Mouse (Mus musculus) layer of hippocampus, adult 9-11 months (tissue): Measurements from ENCODE around the gene Zbtb34.

ENCODE experiments used
- DNase-seq: peaks from one replicate; pipeline ENCODE4 v3.0.0; 2022

The Zbtb34 gene

DNA sequence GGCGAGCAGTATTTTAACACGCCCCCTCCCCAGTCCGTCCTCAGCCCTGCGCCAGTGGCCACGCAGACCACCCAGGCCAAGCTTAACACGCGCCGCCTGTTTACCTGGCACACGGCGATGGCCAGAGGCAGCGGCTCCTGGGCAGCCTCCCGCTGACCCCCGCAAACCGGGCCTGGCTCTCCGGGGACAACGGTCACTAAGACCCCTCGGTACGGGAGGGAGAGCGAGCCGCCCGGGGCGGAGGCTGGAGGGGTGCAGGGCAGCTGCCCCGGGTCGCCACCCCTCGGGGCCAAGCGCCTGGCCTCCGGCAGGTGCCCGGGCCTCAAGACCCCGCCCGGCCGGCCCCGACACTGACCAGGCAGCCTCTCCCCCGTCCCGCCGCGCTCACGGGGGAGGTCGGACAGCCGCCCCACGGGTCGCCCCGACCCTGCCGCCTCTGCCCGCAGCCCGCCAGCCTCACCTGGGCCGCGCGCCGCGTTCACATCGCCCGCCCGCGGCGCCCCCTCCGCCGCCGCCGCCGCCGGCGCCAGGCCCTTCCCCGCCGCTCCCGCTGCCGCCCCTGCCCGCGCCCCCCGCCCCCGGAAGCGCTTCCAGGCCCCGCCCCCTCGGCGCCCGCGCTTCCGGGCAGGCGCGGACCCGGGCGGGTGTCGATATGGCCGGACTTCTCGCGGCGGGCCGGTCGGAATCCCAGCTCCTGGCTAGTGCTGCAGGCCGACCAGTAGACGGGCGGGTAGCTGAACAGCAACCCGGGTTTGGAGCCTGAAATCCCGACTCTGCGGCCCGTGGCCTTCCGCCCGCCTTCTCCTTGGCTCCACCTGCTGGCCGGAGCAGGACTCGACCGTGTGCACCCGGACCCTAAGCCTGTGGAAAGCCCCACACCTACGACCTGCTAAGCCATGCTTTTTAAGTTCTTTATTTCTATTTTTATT, at the start of gene Zbtb34:
TSS of gene Zbtb34 (minus strand) at position 554 of the 929 bp plus-strand sequence.
- DNase-seq, result no peak

DNA sequence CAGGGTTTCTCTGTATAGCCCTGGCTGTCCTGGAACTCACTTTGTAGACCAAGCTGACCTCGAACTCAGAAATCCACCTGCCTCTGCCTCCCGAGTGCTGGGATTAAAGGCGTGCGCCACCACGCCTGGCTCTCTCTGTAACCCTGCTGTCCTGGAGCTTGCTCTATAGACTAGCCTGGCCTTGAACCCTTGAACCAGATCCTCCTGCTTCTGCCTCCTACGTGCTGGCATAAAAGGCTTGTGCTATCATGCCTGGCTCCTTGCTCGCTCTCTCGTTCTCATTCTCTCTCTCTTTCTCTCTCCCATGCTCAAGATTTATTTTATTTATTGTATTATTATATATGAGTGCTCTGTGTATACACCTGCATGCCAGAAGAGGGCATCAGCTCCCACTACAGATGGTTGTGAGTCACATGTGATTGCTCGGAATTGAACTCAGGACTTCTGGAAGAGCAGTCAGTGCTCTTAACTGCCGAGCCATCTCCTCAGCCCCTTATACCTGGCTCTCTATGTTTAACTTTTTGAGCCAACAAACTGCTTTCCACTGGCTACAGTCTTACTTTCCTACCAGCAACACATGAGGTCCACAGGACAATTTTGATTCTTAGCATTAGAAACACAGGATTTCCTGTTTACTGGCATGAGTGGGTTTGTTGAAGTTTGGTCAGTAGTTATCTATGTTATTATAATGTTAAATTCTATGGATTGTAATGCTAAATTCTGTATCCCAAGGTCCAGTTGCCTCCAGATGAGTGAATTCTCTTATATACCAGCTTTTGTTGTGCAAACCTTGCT, 47.0 kb upstream of the Zbtb34 start:
- DNase-seq, result no peak

DNA sequence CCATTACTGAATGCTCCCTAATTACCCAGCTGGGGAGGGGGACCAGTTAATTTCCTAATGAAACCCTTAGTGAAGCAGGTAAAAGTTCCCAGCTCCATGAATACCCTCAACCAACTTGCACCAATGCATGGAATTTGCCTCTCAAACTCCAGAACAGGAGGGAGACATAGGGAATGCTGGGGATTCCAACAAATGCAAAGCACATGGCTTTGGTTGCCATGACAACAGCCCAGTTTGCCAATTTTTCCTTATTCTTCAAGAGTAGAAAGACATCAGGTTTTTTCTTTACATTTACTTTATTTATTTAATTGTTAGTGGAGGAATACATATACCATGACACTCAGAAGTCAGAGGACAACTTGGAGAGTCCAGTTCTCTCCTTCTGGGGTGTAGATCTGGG, 44.8 kb upstream of the Zbtb34 start:
- DNase-seq, result peak; percentile 70

DNA sequence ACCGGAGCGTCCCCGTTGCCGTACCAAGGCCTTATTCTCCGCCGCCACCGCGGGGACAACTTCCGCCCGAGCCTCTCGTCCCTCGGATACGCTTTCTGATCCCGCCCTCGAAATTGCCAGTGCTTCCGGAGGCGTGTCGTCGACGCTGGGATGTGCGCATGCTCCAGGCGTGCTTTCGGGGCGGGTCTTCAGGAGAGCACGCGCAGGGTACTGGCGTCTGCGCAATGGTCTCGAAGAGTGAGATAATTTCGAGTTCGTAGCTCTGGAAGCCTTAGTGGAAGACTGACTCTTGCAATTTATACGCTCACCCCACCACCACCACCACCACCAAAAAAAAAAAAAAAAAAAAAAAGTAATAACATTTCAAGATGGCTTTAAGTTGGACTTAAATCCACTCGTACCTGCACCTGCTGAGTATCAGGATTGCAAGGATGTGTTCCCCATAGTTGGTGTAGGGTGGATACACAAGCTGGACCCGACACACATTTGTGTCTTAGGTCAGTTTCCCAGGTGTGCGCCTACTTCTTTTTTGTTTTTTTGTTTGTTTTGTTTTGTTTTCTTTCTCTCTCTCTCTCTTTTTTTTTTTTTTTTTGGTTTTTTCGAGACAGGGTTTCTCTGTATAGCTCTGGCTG, 37.5 kb upstream of the Zbtb34 start, which contains the start of gene Zbtb43:
TSS of gene Zbtb43 (minus strand) at position 94 of the 632 bp plus-strand sequence.
- peak; percentile 97 for DNase-seq

DNA sequence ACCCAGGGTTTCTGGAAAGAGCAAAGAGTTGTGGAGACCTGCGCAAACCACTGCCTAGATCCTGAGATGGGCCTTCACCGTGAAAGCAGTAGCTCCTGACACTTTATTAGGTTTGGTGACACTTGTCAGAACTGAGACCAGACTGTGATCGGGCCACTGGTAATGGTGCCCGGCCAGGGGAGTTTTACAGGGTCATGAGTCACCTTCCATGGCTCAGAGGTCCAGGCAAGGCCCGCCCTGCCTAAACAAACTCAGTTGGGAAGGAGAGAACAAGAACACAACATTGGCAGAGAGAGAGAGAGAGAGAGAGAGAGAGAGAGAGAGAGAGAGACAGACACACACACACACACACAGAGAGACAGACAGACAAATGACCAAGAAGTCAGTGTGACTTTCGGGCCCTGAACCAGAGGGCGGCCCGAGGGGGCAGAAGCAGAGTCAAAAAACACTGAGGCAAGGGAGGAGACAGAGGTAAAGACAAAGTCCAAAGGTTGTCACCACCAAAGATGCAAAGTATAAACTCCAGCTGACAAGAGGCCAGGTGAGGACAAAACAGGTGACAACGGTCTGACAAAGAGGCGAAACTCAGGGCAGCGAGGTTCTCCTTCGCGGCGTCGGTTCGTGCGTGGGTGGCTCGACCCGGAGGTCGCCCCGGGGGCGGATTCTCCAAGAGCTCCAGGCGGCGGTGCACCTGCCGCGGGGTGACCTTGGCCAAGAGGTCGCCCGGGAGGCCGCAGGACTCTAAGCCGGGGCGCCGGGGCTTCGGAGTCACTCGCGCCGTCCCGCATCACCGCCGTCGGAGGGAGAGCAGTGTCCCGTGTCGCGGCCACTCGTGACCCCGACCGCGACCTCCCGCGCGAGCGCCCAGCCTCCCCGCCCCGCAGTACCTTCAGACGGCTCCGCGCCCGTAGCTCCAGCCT, 36.7 kb upstream of the Zbtb34 start:
- no peak for DNase-seq

DNA sequence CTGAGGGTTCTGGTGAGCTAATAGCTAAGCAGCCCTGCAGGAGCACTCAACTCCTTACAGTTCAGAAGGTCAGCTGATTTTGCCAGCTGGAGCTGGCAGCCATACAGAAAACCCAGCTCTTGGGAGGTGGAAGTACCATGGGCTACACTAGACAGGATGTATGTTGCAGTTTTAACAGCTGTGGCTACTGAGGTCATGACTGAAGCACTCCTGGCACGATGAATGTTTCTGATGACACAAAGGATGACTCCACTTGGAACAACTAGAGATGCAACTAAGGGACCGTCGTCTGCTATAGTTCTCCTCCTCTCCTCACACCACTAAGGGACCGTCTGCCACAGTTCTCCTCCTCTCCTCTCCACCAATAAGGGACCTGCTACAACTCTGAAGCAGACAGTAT, 34.8 kb upstream of the Zbtb34 start:
- no peak for DNase-seq

DNA sequence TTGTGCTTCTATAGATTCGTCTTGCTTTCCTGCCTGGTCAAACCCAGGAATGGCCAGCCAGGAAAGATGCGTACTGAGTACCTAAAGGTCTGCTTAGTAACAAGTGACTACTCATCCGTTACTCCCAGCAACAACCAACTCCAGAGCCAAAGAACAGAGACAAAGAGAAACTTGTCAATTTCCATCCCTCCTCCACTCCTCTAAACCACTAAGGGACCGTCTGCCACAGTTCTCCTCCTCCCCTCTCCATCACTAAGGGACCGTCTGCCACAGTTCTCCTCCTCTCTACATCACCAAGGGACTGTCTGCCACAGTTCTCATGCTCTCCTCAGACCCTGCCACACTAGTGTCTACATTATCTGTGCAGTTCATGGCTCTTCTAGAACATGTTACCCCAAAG, 34.1 kb upstream of the Zbtb34 start:
- DNase-seq, result no peak

DNA sequence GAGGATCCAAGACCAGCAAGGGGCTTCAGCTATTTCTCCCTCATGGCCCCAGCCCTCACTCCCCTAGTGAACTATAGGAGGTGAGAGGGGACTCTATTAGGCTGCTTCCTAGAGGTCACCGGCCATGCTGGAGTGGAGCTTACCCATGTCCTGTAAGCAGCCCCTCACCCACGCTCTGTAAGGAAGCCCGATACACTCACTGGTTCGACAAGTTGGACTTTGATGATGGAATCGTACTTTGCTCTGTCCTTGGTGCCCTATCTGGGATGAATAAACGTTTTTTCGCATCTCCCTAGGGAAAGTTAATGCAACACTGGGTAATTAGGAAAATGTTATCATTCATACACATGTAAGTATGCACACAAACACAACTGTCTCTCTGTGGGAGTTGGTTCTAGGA, 30.9 kb upstream of the Zbtb34 start:
- no peak for DNase-seq

DNA sequence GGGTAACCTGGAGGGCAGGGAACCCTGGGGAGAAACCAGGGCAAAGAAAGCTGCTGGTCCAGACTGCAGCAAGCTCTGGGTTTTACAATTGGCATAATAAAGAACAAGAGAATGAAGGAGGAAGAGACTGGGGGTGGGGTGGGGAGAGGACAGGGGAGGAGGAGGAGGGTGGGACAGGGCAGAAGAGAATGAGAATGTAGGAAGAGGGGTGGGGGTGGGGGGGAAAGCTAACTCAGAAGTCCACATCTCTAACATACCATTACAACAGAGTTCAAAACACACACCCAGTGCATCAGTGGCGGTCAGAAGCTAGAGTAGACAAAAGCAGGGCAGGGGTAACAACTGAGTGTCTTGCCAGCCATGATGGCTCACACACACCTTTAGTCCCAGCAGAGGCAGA, 29.9 kb upstream of the Zbtb34 start:
- DNase-seq, result no peak

DNA sequence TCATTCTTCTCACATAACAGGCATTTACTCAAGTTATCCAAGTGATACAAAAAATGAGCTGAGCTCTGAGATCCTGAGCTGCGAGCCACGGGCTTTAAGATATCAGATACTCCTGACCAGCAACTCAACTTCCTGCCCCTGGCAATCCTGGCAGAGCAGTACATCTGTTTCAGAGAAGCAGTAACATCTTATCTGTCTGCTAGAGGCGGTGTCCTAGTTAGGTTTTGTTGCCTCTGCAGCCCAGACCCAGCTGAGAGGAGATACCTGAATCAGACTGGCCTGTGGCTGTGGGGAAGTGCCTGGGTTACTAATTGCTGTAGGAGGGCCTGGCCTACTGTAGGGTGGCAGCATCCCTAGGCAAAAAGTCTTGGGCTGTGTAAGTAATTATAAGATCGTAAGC, 28.5 kb upstream of the Zbtb34 start:
- DNase-seq, result no peak

DNA sequence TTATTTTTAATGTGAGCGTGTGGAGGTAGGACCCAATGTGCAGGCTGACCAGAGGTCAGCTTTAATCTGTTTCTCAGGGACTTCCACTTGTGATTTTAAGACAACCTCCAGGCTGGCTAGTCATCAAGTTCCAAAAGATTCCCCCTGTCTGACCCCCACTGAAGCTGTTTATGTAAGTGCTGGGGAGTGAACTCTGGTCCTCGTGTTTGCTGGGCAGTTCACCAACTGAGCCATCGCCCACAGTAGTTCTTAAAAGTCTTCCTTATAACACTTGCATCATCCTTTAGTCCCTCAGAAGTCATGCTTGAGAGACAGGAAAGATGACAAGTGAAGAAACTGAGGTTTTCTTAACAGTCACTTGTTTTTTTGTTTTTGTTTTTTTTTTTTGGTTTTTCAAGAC, 25.6 kb upstream of the Zbtb34 start:
- no peak for DNase-seq

DNA sequence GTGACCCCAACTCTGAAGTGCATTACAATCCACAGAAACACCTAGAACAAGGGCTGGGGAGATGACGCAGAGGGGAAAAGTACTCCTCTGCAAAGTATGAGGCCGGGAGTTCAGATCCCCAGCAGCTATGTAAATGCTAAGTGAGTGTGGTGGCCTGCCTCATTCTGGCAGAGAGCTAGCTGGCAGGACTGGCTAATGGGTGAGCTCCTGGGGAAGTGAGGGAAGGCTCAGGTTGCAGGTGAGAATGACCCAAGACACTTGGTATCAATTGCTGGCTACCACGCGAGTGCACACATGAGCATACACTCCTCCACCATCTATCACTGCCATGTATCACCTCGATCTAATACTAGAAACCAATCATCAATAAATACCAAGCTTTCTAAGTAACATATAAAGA, 25.1 kb upstream of the Zbtb34 start:
- no peak for DNase-seq

DNA sequence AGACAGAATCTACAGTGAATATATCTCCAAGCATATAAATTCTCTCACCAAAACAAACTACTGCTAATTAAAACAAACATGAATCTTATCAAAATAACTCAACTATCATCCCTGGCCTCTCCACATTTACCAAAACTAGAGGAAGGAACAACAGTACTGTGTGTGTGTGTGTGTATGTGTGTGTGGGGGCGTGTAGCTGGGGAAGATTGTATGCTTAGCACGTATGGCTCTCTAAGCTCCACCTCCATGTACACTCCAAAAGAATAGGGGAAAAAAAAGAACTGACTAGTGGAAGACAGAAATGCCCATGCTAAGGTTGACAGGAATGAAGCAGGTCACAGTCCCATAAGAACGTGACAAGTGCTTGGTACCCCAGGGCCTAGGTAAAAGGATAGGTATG, 24.2 kb upstream of the Zbtb34 start:
- DNase-seq, result no peak

DNA sequence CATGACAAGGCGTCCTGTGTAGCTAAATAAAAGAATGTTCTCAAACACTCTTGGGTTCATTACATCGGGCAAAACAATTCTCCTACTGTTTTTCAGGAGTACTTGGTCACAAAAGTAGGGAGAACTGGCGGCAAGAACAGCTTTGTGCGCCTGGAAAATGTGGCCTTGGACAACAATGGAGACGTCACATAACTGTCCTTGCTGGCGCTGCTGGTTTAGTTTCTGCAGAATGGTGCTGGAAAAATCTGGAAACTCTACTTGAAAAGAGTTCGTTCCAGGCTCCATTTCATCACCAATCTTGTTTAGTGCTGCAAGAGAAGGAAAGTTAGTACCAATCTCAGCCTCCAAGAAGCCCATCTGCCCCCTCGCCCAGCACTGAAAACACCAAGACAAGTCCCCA, 23.7 kb upstream of the Zbtb34 start:
- DNase-seq, result no peak

DNA sequence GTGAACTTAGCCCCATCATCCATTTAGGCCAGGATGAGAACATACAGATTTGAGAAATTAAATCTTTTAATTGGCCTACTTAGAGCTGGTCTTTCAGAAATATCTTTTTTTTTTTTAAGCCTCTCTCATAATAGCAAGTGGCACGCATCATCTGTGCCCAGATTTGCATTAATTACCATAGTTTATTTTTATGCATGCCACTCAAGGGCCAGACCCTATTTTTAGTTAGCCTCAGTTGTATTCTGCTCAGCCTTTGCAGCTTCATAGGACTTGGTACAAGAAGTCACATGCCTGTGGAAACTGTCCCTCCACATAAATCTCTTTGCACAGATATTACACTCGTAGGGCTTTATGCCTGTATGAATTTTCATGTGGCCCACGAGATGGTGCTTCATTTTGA, 22.4 kb upstream of the Zbtb34 start:
- DNase-seq, result no peak

DNA sequence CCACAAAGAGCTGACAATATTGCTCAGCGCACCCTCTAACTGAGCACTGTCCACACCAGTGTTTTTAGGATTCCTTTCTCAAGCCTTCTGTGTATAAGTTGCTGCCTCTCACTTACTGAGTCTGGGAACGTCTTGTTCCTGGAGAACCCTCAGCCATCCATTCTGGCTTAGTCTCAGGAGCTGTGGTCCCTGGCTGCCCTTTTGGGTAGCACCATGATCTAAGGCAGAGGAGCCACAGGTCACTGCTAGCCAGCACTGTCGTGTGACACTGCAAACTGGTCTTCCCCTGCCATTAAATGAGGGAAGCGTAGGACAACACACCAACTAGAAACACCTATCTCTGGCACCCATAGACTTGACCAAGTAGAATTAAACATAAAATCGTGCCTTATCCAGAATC, 21.6 kb upstream of the Zbtb34 start:
- no peak for DNase-seq

DNA sequence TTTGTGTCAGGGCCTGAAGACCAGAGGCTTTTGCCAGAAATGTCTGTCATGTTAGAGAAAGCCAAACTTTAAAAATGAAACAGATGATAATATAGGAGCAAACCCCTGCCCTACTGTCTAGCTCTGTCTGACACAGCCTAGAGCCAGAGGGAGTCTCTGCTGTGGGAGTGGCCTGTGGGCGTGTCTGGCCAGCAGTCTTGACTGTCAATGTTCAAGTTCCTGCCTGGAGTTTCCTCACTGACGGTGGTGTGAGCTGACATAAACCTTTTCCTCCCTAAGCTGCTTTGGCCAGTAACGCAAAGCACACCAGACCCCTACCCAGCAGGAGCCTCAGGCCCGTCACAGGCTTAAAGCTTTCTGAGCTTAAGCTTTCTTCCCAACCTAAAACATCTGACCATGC, 21.0 kb upstream of the Zbtb34 start:
- DNase-seq, result no peak

DNA sequence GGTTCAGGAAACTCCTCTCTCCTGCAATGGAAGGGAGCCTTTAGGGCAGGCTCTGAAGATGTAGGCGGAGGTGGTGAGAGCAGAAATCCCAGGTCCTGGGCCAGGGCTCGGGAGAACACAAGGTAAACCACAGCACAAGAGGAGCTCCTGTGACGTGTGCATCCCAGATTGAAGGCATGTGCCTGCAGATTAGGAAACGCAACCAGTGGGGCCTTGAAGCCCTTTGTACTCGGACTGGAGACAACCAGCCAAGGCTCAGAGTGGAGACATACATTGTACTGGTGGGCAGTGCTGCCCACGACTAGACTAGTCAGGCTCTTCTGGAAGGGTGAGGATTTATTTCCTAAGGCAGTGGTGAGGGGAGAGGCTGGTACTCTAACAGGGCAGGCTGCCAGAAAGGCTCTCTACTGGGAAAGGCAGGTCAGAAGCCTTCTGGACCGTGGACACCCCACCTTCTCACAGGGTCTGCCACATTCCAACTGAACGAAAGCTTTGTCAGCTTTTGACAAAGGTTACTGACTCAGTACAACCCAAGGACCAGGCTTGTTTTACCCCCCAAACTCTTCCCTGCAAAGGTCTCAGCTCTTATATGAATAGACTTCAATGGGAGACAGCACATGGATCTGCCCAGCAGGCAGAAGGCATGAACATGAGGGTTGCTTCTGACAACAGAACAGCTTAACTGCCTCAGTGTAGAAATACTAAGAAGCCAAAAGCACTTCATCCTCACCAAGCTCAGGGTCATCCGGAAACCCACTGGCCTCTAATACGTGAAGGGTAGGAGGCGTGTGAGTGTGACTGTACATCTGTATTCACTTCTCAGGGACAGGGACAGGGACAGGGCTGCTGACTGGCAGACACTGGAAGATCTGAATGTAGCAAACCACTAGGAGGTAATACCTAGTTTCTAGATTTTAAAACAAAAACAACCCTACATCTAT, 20.2 kb upstream of the Zbtb34 start:
- no peak for DNase-seq

DNA sequence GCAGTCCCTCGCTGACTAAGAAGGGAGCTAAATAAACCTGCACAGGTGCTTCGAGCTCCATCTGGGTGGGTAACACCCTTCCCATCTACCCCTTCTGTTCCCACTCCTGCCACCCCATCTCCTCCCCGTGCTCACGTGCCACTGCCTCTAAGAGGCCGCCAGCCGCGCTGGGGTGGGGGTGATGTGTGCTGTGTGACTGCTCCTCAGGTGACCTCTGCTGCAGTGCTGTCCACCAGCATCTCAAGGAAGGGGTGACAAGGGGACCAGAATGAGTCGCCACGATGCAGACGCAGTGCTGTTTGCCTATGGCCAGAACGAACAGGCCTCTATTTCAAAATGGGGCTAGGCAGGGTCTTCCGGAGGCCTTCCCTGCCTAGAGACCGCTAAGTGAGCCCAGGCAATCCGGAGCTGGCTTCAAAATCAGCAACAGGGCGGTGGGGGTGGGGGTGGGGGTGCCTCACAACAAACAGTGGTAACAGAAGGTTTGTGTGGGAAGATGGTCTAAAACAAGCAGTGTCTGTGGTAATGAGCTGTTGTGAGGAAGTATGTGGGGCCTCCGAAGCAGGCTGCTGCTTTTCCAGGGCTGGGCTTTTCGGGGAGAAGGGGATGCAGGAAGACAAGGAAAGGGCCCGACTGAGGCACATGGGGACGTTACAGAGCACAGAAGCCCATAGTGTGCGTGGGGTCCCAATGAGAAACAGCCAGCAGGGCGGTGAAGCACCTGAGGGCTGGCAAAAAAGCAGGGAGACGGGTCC, 18.2 kb upstream of the Zbtb34 start:
- DNase-seq, result peak; percentile 59

DNA sequence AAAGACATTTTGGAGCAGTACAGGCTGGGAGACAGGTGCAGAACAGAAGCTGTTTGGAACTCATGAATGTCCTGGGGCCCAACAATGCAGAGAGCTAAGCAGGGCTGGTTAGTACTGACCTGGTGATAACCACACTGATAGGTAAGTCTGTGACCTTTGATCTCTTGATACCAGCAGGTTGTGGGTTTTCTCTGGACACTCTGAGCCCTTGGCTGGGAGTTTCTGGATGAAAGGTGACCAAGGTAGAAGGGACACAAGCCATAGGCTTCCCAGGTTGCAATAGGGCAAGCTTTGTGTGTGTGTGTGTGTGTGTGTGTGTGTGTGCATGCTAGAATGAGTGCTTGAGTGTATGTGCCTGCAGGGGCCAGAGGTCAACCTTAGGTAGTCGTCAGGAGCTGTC, 15.7 kb upstream of the Zbtb34 start:
- no peak for DNase-seq

DNA sequence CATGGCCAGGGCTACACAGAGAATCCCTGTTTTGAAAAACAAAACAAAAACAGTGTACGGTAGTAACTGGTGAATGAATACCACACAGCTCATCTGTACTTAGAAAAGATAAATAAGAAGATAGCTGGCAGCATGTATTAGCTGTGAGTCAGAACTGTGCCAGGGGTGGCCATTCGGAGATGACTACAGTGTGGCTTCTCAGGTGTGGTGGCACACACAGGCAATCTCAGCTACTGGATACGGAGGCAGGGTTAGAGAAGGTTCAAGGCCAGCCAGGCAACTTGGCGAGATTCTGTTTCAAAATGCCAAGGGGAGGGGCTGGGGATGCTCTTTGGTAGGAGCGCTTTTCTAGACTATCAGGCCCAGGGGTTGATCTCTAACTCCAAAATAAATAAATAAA, 14.6 kb upstream of the Zbtb34 start:
- no peak for DNase-seq
